Mouse (Mus musculus): ENCODE measurements around the gene Rtn4. TPM values are rescaled to one million over a fixed set of nuclear protein-coding genes. Genes with fewer than 3 reads are reported as not detected.
"Not testable (repeated sequence)": the region's sequence is repeated elsewhere in the genome, so short reads cannot be mapped to it uniquely, and the experiment has no call there.

The Rtn4 gene
- total RNA-seq (2017), result 153 and 155 TPM in 2 replicates

DNA sequence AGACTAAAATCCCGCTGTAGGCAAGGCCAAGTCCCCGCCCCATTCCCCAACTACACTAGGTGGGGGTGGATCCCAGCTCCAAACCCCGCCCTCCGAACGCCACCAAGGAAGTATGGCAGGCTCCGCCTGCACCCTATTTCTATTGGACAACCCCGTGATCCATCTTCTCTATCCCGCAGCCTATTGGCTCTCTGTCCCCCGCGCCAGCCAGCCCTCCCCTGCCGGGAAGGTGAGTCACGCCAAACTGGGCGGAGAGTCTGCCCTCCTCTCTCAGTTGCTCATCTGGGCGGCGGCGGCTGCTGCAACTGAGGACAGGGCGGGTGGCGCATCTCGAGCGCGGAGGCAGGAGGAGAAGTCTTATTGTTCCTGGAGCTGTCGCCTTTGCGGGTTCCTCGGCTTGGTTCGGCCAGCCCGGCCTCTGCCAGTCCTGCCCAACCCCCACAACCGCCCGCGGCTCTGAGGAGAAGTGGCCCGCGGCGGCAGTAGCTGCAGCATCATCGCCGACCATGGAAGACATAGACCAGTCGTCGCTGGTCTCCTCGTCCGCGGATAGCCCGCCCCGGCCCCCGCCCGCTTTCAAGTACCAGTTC lies at the start of gene Rtn4:
Rtn4 (plus strand) TSS at position 265 of the 590 bp plus-strand sequence.
- peak; percentile 95 for ATAC-seq (ENCODE audit: extremely low read depth, insufficient number of reproducible peaks, low FRiP score, poor library complexity, severe bottlenecking)

DNA sequence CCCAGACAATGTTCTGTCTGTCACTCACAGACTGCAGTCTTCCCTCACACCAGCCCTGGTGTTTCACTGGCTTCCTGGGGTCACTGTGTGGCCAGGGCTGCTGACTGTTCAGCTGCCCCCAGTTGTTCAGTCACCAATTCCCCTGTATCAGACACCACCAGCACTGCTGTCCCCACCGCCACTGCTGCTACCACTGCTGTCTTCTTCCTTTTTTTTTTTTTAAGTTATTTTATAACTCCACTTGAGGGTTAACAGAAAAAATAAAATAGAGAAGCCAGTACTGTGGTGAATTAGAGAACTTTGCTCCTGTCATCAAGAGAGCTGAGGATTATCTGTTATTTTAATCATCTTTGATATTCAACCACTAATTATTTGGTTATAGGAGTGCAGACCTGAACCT lies 48.3 kb upstream of the Rtn4 start:
- ATAC-seq (ENCODE audit: extremely low read depth, insufficient number of reproducible peaks, low FRiP score, poor library complexity, severe bottlenecking), result no peak

DNA sequence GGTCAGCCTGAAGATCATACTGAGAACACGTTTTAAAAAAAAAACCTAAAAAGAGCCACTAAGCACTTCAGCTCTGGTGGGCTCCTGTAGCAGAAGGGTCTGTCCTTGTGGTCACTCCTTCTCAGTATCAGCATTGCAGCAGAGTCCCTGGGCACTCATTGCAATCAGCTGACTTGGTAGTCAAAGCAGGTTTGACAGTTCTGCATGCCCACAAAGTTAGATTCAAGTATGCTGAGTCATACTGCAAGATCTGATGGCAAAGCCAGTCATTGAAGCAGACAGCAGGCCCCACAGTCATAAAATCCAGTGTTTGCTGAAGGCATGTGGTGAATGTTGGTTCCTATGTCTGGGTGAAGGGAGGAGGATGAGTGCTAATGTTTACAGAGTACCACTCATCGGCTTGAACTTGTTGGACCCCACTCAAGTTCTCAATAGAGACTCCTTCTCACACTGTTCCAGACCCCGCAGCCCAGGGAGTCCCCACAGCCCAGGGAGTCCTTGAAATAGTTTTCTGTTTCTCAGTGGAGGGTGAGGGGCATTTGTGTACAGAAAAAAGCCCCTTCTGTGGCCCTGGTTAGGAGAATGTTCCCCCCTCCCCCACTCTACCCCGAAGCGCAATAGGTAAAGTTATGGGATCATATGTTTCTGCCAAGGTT lies 47.2 kb upstream of the Rtn4 start:
- ATAC-seq (ENCODE audit: extremely low read depth, insufficient number of reproducible peaks, low FRiP score, poor library complexity, severe bottlenecking), result no peak

DNA sequence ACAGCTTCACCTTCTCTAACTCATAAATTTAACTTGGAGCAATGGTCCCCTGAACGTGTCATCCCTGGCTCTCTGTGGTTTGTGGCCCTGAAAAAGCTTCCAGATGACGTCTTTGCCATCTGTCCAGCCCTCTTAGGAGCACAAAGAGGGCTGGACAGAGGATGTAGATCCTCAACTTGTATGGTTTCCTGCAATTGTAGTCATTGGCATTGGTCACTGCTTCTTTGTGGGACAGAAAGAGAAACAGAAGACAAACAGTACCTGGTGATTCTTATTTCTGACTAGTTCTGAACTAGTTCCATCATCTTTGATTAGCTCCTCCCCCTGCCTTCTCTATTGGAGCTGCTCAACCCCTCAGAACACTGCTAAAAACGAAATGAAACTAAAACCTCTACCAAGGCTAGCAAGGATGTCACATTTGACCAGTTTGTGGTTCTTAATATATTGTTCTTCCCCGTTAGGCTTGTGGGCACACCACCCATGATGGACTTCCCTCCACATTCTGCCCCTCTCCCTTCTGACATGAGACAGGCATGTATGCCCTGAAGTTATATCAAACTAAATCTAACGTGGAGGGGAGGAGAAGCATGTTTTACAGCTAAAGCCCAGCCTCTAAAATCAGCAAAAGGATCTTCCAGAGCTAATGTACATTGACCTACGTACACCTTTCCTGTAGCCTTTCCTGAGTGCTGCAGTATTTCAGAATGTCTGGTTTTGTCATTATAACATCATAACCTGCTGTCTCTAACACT lies 45.0 kb upstream of the Rtn4 start:
- ATAC-seq (ENCODE audit: extremely low read depth, insufficient number of reproducible peaks, low FRiP score, poor library complexity, severe bottlenecking), result peak; percentile 86

DNA sequence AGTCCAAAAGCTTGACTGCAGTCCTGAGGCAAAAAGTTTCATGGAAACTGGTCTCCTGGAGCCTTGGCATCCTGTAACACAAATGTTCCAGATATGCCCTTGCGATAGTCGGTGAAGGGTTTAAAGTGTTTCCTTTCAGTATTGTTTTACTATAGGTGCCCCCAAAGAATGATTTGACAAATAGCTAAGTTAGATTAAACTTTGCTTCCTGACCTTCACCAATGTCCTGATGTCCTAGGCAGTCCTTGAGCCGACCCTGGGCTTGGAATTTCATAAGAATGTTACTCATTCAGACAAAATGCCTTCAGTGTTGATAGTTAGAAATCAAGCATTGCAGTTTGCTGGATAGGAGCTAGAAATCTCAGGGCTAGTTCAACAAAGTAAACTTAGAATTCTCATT lies 37.4 kb upstream of the Rtn4 start:
- ATAC-seq (ENCODE audit: extremely low read depth, insufficient number of reproducible peaks, low FRiP score, poor library complexity, severe bottlenecking), result not testable (repeated sequence)

DNA sequence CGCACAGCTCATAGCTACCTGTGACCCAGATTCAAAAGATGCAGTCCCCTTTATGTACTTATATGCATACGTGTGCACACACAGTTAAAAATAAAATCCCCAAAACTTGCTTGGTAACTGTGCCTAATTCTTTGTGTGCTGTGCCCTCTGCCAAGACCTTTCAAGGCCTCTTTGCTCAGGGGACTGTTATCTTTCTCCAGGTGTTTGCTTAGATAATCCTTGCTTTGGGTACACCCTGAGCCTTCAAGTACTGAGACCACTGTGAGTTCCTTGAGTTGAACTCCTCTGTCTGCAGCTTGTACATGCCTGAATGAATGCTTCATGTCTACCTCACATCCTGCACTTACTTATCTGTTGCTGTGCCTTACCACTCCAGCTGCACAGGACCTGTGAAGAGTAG lies 32.0 kb upstream of the Rtn4 start:
- ATAC-seq (ENCODE audit: extremely low read depth, insufficient number of reproducible peaks, low FRiP score, poor library complexity, severe bottlenecking), result no peak

DNA sequence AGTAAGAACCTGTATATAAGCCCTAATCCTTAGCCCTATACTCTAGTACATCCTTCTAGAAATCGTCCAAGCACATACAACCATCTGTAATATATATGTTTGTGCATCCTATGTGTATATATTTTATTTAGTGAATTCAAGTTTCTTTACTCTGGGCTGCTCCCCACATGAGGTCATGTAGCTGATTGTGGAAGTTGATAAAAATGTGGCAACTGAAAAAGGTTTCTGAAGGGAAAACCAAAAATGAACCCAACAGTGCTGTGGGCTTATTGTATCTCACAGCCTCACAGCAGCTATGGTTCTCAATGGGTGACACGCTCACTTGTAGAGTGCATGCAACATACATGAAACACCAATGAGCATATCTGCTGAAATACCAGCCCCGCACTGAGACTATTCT lies 25.1 kb upstream of the Rtn4 start:
- no peak for ATAC-seq (ENCODE audit: extremely low read depth, insufficient number of reproducible peaks, low FRiP score, poor library complexity, severe bottlenecking)

DNA sequence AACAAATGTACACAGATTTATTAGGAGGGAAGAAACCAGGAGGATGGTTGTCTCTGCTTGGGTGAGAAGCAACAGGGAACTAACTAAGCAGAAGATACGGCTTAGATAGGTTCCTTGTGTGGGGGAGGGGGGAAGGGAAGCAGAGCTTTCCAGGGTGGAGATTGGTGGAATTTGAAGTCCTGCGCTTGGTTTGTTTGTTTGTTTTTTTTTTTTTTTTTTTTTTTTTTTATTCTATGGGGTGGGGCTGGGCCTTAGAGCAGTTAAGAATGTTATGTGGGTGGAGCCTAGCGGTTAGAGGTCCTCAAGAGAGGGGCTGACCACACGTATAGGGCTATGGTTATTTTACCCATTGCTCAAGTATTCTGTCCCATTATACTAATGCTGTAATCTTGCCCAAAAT lies 23.0 kb upstream of the Rtn4 start:
- ATAC-seq (ENCODE audit: extremely low read depth, insufficient number of reproducible peaks, low FRiP score, poor library complexity, severe bottlenecking), result no peak

DNA sequence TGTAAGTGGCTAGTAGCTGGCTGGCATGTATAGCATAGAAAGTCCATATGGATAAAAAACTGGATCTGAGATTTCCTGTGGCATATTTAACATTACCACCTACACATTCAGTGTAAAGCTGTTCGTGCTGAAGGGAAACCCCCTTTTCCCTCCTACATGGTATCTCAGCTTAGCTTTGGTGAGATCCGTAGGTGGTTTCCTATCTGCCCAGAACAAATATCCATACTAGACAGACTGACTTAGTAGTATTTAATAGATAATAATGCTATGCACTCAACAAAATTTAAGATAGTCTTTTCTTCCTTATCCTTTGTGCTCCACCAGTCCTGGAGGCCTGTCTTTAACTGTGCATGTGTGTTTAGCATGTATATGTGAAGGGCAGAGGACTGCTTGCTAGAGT lies 19.4 kb upstream of the Rtn4 start:
- ATAC-seq (ENCODE audit: extremely low read depth, insufficient number of reproducible peaks, low FRiP score, poor library complexity, severe bottlenecking), result no peak

DNA sequence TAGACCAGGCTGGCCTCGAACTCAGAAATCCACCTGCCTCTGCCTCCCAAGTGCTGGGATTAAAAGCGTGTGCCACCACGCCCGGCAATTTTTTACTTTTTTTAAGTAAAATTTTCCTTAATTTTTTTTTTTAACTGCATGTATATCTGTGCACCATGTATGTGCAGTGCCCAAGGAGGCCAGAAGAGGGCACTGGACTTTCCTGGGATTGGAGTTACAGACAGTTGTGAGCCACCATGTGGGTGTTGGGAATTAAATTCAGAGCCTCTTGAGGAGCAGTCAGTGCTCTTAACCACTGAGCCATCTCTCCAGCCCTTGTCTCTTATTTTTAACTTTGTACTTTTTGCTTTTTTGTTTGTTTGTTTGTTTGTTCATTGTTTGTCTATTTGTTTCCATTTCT lies 16.0 kb upstream of the Rtn4 start:
- 0 out of 2 replicates have a peak, but pooled peaks have one; percentile 44 for ATAC-seq (ENCODE audit: extremely low read depth, insufficient number of reproducible peaks, low FRiP score, poor library complexity, severe bottlenecking)

DNA sequence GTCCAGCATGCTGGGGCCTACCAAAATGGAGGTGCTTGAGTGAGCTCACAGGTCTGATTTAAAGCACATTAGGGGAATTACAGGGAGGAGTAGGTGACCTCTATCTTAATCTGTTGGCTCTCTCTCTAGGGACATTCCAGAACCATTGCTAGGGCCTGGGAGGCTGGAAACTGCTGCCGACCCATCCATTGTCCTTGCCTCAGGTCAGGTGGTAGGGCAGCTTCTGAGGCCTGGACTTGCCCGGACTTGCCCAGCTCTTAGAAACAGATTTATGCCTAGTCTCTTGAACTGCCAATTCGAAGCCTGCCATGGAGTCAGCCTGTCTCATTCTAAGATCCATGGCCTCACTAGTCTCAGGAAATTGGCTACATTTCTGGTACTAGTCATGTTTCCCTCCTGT lies 12.8 kb upstream of the Rtn4 start:
- no peak for ATAC-seq (ENCODE audit: extremely low read depth, insufficient number of reproducible peaks, low FRiP score, poor library complexity, severe bottlenecking)

DNA sequence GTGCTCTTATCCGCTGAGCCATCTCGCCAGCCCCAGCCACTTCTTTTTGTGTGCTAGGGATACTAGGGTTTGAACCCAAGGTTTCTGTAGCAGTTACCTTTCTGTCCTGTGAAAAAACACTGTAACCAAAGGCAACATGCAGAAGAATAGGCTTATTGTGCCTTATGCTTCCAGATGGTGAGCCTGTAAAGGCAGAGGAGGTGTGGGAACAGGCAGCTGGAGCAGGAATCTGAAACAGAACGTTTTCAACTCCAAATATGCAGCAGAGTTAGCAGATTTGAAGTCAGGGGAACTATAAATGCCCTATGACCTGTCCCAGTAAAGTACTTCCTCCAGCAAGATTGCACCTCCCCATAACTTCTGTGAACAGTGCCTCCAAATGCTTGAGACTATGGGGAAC lies 12.0 kb upstream of the Rtn4 start:
- no peak for ATAC-seq (ENCODE audit: extremely low read depth, insufficient number of reproducible peaks, low FRiP score, poor library complexity, severe bottlenecking)

DNA sequence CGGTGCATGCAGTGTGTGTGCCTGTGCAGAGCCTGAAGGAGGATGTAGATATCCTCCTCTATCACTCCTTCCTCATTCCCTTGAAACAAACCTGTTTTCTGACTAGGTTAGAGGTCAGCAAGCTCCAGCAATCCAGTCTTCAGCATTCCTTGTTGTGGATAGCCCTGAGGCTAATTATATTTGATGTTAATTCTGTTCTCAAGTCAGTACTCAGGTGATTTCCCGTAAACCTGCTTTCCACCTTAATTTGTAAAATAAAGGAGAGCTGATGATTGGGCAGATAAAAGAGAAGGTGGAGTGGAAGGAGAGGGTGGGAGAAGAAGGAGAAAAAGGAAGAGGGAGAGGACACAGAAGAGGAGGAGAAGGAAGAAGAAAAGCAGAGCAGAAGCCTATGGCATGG lies 8.5 kb upstream of the Rtn4 start:
- ATAC-seq (ENCODE audit: extremely low read depth, insufficient number of reproducible peaks, low FRiP score, poor library complexity, severe bottlenecking), result no peak

DNA sequence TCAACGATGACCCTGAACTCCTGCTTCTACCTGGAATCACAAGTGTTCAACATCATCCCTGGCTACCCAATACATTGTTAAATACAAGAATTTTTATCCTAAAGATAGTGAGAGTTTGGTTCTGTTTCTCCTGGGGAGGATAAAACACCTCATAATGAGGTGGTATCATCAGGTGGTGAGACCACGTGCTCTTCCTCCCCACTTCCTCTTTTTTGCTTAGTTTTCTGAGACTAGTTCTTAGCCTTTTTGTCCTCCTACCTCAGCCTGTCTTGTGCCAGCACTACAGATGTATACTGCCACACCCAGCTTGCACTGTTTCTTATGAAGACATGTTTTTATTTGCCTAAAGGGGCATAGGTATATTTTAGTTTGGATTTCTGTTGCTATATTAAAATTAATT lies 6.6 kb upstream of the Rtn4 start:
- peak; percentile 80; the same call in 1 of the 2 replicates for ATAC-seq (ENCODE audit: extremely low read depth, insufficient number of reproducible peaks, low FRiP score, poor library complexity, severe bottlenecking)

DNA sequence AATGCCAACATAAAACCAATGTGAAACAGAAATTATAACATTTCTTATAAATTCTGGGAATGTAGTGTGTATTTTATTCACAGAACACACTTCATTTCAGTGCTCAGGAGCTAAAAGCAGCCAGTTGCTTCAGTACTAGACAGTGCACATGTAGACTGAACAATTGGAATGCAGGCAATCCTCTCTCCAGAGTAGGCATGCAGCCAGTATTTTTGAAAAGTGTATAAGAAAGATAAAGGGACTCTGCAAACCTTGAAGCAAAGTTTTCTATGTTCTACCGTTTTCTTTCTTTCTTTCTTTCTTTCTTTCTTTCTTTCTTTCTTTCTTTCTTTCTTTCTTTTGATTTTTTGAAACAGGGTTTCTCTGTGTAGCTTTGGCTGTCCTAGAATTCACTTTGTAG lies 1.2 kb upstream of the Rtn4 start:
- ATAC-seq (ENCODE audit: extremely low read depth, insufficient number of reproducible peaks, low FRiP score, poor library complexity, severe bottlenecking), result no peak

DNA sequence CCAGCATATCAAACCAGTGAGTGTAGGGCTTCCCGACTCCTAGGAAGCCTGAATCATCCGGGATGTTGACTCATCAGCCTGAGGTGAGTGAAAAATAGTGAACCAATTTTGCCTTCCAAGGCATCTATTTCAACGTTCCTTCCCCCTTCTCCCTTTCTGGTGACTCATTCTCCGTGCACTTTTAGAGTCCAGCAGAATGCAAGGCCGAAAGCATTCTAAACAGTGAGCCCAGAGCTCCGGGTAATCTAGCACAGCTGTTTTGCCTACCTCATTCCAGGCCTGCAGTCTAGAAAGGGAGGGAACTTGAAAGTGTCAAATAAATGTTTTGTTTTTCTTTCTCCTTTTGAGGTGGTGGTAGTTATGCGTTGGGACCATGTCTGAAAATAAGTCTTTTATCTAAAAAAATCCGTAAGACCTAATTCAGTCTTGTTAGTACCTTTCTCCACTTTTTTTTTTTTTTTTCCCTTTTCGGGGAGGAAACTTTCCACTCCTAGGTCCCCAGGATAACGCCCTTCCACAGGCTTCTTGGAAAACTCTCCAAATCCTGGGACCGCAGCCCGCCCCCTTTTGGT lies 550 bp upstream of the Rtn4 start:
- no peak for ATAC-seq (ENCODE audit: extremely low read depth, insufficient number of reproducible peaks, low FRiP score, poor library complexity, severe bottlenecking)

DNA sequence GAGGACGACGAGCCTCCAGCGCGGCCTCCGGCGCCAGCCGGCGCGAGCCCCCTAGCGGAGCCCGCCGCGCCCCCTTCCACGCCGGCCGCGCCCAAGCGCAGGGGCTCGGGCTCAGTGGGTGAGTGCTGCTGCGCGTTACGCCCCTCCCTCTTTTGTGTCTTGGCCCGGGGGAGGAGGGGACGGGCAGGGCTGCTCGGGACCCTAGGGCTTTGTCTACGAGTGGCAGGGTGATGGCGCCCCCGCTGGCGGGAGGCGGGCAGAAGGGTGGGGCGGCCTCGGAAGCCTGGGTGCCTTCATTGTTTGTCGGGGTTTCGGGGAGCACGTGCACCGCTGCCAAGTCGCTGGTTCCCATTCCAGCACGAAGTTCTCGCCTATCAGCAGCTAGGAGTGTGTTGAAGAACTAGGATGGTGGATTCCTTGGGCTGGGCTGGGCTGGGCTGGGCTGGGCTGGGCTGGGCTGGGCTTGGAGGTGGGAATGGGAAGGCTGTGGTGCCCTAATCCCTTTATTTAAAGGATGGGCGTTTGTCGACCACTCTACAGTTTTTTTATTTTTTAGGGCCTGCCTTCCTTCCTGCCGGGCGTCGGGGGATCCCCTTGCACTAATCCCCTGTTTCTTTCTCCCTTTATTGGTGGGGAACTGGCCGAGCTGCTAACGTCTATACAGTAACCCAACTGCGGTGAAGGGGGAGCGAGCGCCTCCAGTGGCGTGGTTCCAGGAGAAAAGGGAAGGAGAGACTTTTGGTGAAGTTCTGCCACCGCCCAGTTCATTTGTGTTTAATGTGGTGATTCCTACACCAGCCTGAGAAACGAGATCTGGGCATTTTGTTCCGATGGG lies 1.0 kb downstream of the Rtn4 start:
- ATAC-seq (ENCODE audit: extremely low read depth, insufficient number of reproducible peaks, low FRiP score, poor library complexity, severe bottlenecking), result peak; percentile 53

DNA sequence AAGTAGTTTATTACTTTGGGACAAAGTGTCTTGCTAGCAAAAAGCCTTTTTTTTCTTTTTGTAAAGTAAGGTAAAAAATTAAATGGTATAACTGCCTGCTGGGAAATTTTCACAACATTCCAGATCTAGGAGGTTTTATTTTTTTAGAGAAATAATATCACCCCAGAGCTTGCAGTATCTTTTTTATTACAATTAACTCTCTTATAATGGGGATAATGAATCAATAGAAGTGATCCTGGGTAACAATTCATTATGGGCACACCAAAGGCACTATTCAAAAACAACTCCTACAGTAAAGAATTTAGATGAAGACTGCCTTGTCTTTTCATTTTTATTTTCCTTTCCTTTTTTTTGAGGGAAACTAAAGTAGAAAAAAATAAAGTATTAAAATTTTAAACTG lies 2.0 kb downstream of the Rtn4 start:
- no peak for ATAC-seq (ENCODE audit: extremely low read depth, insufficient number of reproducible peaks, low FRiP score, poor library complexity, severe bottlenecking)

DNA sequence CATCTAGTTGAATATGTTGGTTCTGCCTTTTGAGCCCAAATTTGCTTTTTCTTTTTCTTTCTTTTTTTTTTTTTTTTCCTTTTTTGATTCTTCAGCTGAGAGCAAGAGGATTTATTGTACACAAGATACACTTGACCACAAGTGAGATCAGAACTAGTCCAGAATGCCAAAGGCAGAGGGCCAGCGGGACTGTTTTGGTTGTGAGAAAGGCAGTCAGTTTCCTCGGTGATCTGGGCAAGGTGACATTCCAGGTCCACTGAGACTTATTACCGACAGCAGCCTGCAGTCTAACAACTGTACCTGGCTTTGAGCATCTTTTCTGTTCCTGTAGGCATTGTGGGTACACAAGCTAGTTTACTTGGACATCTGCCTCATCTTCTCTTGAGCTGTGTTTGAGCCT lies 10.0 kb downstream of the Rtn4 start:
- ATAC-seq (ENCODE audit: extremely low read depth, insufficient number of reproducible peaks, low FRiP score, poor library complexity, severe bottlenecking), result no peak

Data from neutrophil, adult 5-6 weeks (primary cell).